Mouse (Mus musculus) lung, embryonic 16.5 days (tissue): Measurements from ENCODE around the gene Ptgis. TPM values are rescaled to one million over a fixed set of nuclear protein-coding genes. Genes with fewer than 3 reads are reported as not detected.

Experiments used
- ATAC-seq: fragments of 200-750 bp; cut with Nextera tagmentation; 2 replicates; pipeline ENCODE4 v1.8.0; 2017; ENCODE audit warnings: low read depth, mild to moderate bottlenecking, moderate library complexity
- H3K27ac ChIP-seq: fragments of 300-500 bp; sonication (generic); 2 replicates; pipeline ENCODE4 v1.5.1; 2014; ENCODE audit warnings: mild to moderate bottlenecking, control low read depth, low read length
- H3K27me3 ChIP-seq: fragments of 300-500 bp; sonication (generic); 2 replicates; pipeline ENCODE4 v1.6.1; 2014; ENCODE audit warnings: low read depth, low read length, mixed read lengths; ENCODE audit not compliant: control insufficient read depth, insufficient read depth
- H3K36me3 ChIP-seq: fragments of 300-500 bp; sonication (generic); 2 replicates; pipeline ENCODE4 v1.6.1; 2014; ENCODE audit warnings: low read length; ENCODE audit not compliant: control insufficient read depth, insufficient read depth
- H3K4me1 ChIP-seq: fragments of 300-500 bp; sonication (generic); replicated peaks from 2 replicates; pipeline ENCODE4 v1.6.1; 2014; ENCODE audit warnings: low read length, mixed read lengths; ENCODE audit not compliant: control insufficient read depth, insufficient read depth
- H3K4me2 ChIP-seq: fragments of 300-500 bp; sonication (generic); 2 replicates; pipeline ENCODE4 v1.6.1; 2014; ENCODE audit warnings: low read depth, low read length, control low read depth
- H3K4me3 ChIP-seq: fragments of 300-500 bp; sonication (generic); 2 replicates; pipeline ENCODE4 v1.5.1; 2014; ENCODE audit warnings: mild to moderate bottlenecking, low read length, control low read depth
- H3K9ac ChIP-seq: fragments of 300-500 bp; sonication (generic); 2 replicates; pipeline ENCODE4 v1.6.1; 2014; ENCODE audit warnings: low read length, control low read depth
- H3K9me3 ChIP-seq: fragments of 300-500 bp; sonication (generic); 2 replicates; pipeline ENCODE4 v1.6.1; 2016; ENCODE audit warnings: low read length; ENCODE audit not compliant: control insufficient read depth
- WGBS: fragments of 180-500 bp; shearing (Covaris S2); extraction: QIAGEN DNeasy Blood & Tissue Kit; methylation state at CpG from one replicate; pipeline ENCODE4 v1.1.7; 2014; 5-methylcytosine and 5-hydroxymethylcytosine counted together
- polyA plus RNA-seq: library from polyadenylated mRNA; unstranded; fragments of >200 nt; fragmentation: Nextera tagmentation; extraction: Ambion mirVana; gene quantifications from 2 replicates; pipeline ENCODE4 v1.2.1, GENCODE M21; 2015

Gene Ptgis
- polyA plus RNA-seq, 1 experiment from 2014 or later = 14.4 TPM

DNA sequence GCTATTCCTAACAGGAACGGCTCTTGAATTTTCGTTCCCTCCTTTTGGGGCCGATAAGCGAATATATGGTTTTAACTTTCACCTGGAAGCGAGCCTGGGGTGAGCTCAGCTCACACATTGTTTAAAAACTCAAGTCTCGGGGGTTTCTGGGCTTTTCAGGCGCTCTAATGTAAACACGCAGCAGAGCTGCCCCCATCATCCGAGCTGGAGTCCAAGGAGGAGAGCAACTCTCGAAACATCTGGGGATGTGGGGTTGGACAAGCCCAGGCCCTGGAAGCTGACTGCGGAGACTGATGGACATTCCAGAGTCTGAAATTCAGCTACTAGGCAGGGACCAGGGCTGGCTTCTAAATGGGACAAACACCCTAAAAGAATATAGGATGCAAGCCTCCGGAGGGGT is 1.1 kb downstream of the Ptgis start:
- peak overlapping the region; percentile 5; the same call in 1 of the 2 replicates for H3K9ac ChIP-seq
- H3K36me3 ChIP-seq = no peaks in the 10 kb centered on the region
- no peaks in the 10 kb centered on the region for H3K9me3 ChIP-seq
- ATAC-seq = 0 out of 2 replicates have a peak, but pooled peaks have one; percentile 22
- peak overlapping the region; percentile 88 for H3K4me2 ChIP-seq
- no peaks in the 10 kb centered on the region for H3K27me3 ChIP-seq
- H3K4me3 ChIP-seq = peak overlapping the region; percentile 49
- H3K27ac ChIP-seq = no peak overlapping the region
- 5% methylated on average over 12 of the region's 12 CpGs for WGBS
- H3K4me1 ChIP-seq = peaks cover 13% of the 10 kb centered on the region

DNA sequence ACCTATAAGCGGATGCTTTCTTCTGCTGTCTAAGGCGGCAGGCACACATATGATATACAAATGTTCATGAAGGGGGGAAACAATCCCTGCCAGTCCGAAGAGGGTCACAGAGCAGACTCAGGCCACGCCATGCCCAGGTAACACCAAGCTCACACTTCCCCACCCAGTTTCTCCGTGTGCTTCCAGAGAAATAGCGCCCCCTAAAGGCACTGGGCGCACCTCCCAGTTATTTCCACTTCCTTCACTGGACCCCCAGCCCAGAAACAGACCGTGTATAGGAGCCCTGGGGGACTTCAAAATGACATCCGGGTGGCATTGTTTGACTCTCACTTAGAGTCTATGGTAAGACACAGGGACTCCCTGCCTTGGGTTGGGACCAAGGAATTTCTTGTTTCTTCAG is 3.2 kb downstream of the Ptgis start:
- Histone ChIP-seq H3K27ac (no peak overlapping the region), H3K4me2 (no peak overlapping the region), H3K9ac (no peak overlapping the region), H3K27me3 (no peaks in the 10 kb centered on the region), H3K36me3 (no peaks in the 10 kb centered on the region), H3K9me3 (no peaks in the 10 kb centered on the region), H3K4me3 (no peak overlapping the region), H3K4me1 (peaks cover 13% of the 10 kb centered on the region)
- 80% methylated on average over 9 of the region's 9 CpGs for WGBS
- no peak for ATAC-seq

DNA sequence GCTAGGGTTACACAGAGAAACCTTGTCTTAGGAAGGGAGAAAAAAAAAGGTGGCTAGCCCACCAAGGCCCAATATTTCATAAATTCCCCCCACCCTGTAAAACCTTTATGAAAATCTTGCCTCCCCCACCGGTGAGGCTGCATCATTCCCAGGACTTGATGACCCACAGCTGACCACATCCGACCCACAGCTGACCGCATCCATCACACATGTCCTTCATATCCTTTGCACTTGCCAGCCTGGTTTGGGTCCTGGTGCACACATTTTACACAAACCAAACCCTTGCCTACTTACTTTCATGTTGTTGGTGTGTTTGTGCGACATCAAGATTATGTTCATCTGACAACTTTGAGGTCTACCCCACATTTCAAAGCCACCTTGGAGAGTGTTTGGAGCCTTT is 4.2 kb downstream of the Ptgis start:
- no peak overlapping the region for H3K27ac ChIP-seq
- ATAC-seq = no peak
- H3K36me3 ChIP-seq = no peaks in the 10 kb centered on the region
- H3K4me2 ChIP-seq = no peak overlapping the region
- H3K4me3 ChIP-seq = no peak overlapping the region
- WGBS = 89% methylated on average over 4 of the region's 4 CpGs
- H3K27me3 ChIP-seq = no peaks in the 10 kb centered on the region
- H3K9me3 ChIP-seq = no peaks in the 10 kb centered on the region
- peaks cover 13% of the 10 kb centered on the region for H3K4me1 ChIP-seq
- H3K9ac ChIP-seq = no peak overlapping the region

DNA sequence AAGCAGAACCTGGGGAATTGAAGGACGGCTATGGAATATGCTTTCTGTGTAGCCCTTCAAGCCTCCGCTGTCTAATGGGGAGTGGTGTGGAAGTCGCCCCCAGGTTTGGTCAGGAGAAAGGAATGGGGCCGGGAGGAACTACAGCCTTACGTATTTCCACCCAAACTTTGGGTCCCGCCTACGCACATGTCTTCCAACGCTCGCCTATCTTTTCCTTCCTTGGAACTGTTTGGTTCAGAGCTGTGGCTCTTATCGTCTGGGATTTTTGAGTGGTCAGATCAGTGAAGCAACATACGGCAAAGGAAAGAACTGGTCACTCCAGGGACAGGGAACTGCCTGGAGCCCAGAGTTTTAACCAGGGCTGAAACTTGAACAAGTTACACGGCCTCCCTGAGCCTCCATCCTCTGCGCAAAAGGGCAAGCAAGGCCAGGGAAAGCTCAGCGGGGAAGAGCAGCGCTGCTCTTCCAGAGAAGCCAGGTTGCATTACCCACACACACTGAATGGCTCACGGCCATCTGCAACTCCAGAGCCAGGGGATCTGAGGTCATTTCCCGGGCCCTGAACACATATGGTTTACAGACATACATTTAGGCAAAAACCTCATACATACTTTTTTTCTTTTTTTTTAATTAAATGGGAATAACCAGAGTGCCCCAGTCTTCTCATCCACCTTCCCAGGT is 4.9 kb downstream of the Ptgis start:
- Histone ChIP-seq H3K9ac (no peak overlapping the region), H3K27me3 (no peaks in the 10 kb centered on the region), H3K36me3 (no peaks in the 10 kb centered on the region), H3K27ac (no peak overlapping the region), H3K4me3 (no peak overlapping the region), H3K4me2 (no peak overlapping the region), H3K4me1 (peaks cover 10% of the 10 kb centered on the region), H3K9me3 (no peaks in the 10 kb centered on the region)
- WGBS = 56% methylated on average over 17 of the region's 17 CpGs
- ATAC-seq = no peak

DNA sequence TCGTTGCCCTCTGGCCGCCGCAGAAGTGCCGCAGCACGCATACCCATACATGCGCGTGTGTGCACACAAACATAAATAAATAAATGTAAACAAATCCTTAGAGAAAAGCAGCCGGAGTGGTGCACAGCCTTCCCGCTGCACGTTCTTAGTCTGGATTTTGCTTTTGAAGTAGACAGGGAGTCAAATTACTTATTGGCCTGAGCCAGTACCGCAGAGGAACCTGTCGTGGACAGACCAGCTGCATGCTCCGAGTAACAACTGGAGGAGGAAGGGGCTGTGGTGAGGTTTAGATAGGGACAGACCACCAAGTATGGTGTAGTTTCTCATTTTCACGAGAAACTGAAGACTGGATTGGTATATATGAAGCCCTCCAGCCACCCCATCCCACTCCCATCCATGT is 6.6 kb downstream of the Ptgis start:
- no peak overlapping the region for H3K9ac ChIP-seq

DNA sequence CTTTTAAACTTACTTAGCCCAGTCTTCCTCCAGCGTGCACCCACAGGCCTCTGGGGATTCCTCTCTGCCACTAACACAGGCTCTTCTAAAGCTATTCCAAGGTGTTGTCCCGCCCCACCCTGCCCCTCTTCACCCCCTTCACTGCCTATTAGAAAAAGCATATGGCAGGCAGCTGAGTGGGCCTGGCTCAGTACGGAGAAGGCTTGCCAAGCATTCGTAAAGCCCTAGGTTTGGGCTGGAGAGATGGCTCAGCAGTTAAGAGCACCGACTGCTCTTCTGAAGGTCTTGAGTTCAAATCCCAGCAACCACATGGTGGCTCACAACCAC is 7.4 kb downstream of the Ptgis start:
- no peak for ATAC-seq
- Histone ChIP-seq H3K9me3 (no peaks in the 10 kb centered on the region), H3K4me1 (no peaks in the 10 kb centered on the region; the same call in 1 of the 2 replicates), H3K36me3 (no peaks in the 10 kb centered on the region), H3K27ac (no peak overlapping the region), H3K9ac (no peak overlapping the region), H3K4me2 (no peak overlapping the region), H3K27me3 (no peaks in the 10 kb centered on the region), H3K4me3 (no peak overlapping the region)
- WGBS = 63% methylated on average over 5 of the region's 5 CpGs

More for the DNA sequence above, 6.6 kb downstream of the Ptgis start:
- Histone ChIP-seq H3K4me2 (no peak overlapping the region; the same call in 1 of the 2 replicates), H3K27ac (no peak overlapping the region), H3K36me3 (no peaks in the 10 kb centered on the region), H3K27me3 (no peaks in the 10 kb centered on the region), H3K9me3 (no peaks in the 10 kb centered on the region), H3K4me1 (no peaks in the 10 kb centered on the region; the same call in 1 of the 2 replicates), H3K4me3 (no peak overlapping the region)
- no peak for ATAC-seq
- whole genome bisulfite sequencing = 27% methylated on average over 14 of the region's 14 CpGs

DNA sequence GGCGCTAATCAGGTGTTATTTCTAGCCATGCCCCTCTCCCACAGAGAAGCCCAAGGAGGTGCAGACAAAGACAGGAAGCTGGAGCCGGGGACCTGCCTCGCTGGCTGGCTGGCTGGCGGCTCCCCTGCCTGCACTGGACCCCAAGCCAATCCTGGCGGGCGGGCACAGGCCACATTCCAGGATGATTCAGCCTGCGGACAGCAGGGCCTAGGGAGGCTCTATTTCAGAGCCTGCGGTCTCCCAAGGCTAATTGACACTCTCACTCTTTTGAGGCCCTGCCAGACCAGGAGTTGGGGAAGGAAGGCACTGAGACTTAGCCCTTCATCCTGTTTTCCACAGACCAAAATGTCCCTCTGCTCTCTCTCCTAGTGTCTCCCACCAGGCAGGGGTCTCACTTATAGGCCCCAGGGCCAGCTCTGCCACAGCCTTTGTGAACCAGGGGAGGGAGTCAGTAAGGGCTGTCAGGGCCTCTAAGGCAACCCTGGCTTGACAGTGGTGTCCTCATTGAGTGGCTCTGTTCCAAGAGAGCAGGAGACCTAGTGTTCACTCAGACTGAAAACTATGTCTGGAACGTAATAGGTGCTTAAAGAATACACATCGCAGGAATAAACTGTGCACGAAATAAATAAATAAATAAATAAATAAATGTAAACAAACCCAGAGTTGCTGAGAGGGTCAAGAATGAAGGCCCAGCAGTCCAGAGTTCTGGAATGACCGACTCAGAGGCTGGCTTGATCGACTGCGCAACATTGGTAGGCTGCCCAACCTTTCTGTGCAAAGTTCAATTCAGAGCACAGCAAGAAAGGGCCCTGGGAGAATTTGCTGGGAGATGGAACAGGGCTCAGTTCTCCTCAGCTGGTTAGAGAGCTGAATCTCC is 8.0 kb downstream of the Ptgis start:
- ATAC-seq = peak; percentile 59
- no peak overlapping the region for H3K9ac ChIP-seq
- WGBS = 48% methylated on average over 14 of the region's 14 CpGs
- no peaks in the 10 kb centered on the region for H3K9me3 ChIP-seq
- H3K4me2 ChIP-seq = no peak overlapping the region
- peak overlapping the region; percentile 22; the same call in 1 of the 2 replicates for H3K27ac ChIP-seq
- no peak overlapping the region for H3K4me3 ChIP-seq
- H3K36me3 ChIP-seq = no peaks in the 10 kb centered on the region
- H3K27me3 ChIP-seq = no peaks in the 10 kb centered on the region
- no peaks in the 10 kb centered on the region; the same call in 1 of the 2 replicates for H3K4me1 ChIP-seq

DNA sequence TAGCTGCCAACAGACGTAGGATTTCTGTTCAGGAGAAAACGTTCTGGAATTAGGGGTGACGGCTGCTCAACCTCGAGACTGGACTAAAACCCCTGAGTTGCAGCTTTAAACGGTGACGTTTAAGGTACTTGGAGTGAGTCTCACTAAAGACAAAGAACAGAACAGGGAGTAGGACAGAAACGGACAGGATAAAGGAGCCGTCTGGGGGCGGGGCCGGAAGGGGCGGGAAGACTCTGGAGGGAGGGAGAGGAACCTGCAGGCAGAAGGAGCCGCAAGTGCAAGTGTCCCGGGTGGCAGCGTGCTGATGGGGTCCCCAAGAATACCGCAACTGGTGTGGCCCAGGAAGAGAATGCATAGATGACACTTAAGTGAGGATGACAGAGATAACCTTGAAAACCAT is 9.8 kb downstream of the Ptgis start:
- peak; percentile 39; the same call in 1 of the 2 replicates for ATAC-seq

DNA sequence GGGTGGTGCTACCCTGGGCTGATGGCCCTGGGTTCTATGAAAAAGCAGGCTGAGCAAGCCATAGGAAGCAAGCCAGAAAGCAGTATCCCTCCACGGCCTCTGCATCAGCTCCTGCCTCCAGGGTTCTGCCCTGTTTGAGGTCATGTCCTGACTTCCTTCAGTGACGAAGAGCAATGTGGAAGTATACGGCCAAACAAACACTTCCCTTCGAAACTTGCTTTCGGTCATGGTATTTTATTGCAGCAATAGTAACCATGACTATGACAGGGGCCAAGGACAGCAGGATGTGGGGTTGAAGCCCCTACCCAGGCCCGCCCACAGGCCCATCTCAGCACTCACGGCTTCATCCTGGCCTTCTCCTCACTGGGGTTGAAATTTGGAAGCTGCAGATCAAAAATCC is 15.5 kb downstream of the Ptgis start:
- no peaks in the 10 kb centered on the region for H3K27me3 ChIP-seq
- no peak overlapping the region for H3K9ac ChIP-seq
- no peaks in the 10 kb centered on the region for H3K36me3 ChIP-seq
- H3K4me3 ChIP-seq = no peak overlapping the region
- no peaks in the 10 kb centered on the region for H3K9me3 ChIP-seq
- no peaks in the 10 kb centered on the region for H3K4me1 ChIP-seq
- no peak overlapping the region for H3K27ac ChIP-seq
- 76% methylated on average over 7 of the region's 7 CpGs for WGBS
- ATAC-seq = no peak
- H3K4me2 ChIP-seq = no peak overlapping the region

More for the DNA sequence above, 9.8 kb downstream of the Ptgis start:
- Histone ChIP-seq H3K4me2 (peak overlapping the region; percentile 35), H3K4me3 (peak overlapping the region; percentile 21), H3K36me3 (no peaks in the 10 kb centered on the region), H3K9ac (no peak overlapping the region), H3K27ac (no peak overlapping the region), H3K9me3 (no peaks in the 10 kb centered on the region), H3K4me1 (no peaks in the 10 kb centered on the region; the same call in 1 of the 2 replicates), H3K27me3 (no peaks in the 10 kb centered on the region)
- WGBS = 13% methylated on average over 14 of the region's 15 CpGs
